ENCODE assay signal across 8 mouse cellular contexts in the genomic region with DNA sequence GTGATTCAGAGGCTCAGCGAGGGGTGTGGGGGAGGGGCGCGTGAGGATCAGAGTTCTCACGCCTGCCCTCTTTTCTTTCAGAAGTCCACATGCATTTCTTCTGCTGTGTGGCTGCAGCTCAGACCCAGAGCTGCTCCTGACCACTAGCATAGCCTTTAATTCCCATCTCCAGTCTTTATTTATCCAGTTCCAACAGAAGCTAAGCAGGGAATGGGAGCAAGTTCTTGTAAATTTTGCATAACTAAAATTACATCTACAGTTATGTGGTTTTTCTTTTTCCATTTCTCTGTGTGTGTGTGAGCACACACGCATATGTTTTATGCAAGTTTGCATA. TPM values are rescaled to one million over a fixed set of nuclear protein-coding genes. Genes with fewer than 3 reads are reported as not detected.
DNase-seq lines count a peak whose midpoint lies in the region; ATAC-seq lines count a peak whose summit lies in the region.

No protein-coding gene starts in this region.

- H3K9me3 ChIP-seq in neural tube, embryonic 11.5 days (ENCODE audit: control insufficient read depth, low read length) = no peaks in the 10 kb centered on the region
- H3K9me3 ChIP-seq in liver, embryonic 12.5 days (replicated peaks) = peaks cover 3% of the 10 kb centered on the region; the same call in 1 of the 2 replicates
- no peaks in the 10 kb centered on the region for H3K9me3 ChIP-seq in stomach, embryonic 16.5 days (replicated peaks; ENCODE audit: control insufficient read depth, low read length)

- peak; percentile 64; the same call in 1 of the 2 replicates for ATAC-seq in frontal cortex, adult (ENCODE audit: low TSS enrichment)
- no peak for ATAC-seq in neural tube, embryonic 11.5 days (ENCODE audit: insufficient read depth, low FRiP score, low TSS enrichment)
- ATAC-seq in liver, embryonic 12.5 days = no peak
- ATAC-seq in stomach, embryonic 16.5 days (ENCODE audit: insufficient read depth, low FRiP score) = no peak

- no peak overlapping the region for H3K27ac ChIP-seq in neural tube, embryonic 11.5 days (ENCODE audit: low read depth, low read length)
- no peak overlapping the region for H3K27ac ChIP-seq in liver, embryonic 12.5 days
- no peak overlapping the region for H3K27ac ChIP-seq in stomach, embryonic 16.5 days (ENCODE audit: low read length)

- H3K27me3 ChIP-seq in neural tube, embryonic 11.5 days (ENCODE audit: control insufficient read depth, insufficient read depth, low read length) = no peaks in the 10 kb centered on the region
- H3K27me3 ChIP-seq in liver, embryonic 12.5 days (replicated peaks) = 0 out of 2 replicates have a peak, but pooled peaks cover 12% of the 10 kb centered on the region
- no peaks in the 10 kb centered on the region for H3K27me3 ChIP-seq in stomach, embryonic 16.5 days (ENCODE audit: control insufficient read depth, insufficient read depth, low read length)

- 17% methylated on average over 5 of the region's 5 CpGs for WGBS in neural tube, embryonic 11.5 days
- 20% methylated on average over 5 of the region's 5 CpGs for WGBS in liver, embryonic 12.5 days (ENCODE audit: insufficient replicate concordance)
- WGBS in stomach, embryonic 16.5 days = 18% methylated on average over 5 of the region's 5 CpGs

- DNase-seq in frontal cortex, postnatal 14 days (ENCODE audit: low spot score in 2 of 2) = no peak
- no peak for DNase-seq in neural tube, embryonic 11.5 days (ENCODE audit: low spot score)
- no peak for DNase-seq in neural tube, embryonic 10.5 days (ENCODE audit: extremely low spot score, low spot score)
- no peak for DNase-seq in adrenal gland, adult 2 months
- DNase-seq in gastrocnemius, adult 18-20 months (ENCODE audit: low spot score) = no peak

- no peak overlapping the region for H3K9ac ChIP-seq in neural tube, embryonic 11.5 days (ENCODE audit: low read length)
- H3K9ac ChIP-seq in liver, embryonic 12.5 days = peak overlapping the region; percentile 36; the same call in 1 of the 2 replicates
- no peak overlapping the region; the same call in 1 of the 2 replicates for H3K9ac ChIP-seq in stomach, embryonic 16.5 days (ENCODE audit: low read length)

- no peaks in the 10 kb centered on the region for H3K36me3 ChIP-seq in neural tube, embryonic 11.5 days (ENCODE audit: control insufficient read depth, insufficient read depth, low read length)
- H3K36me3 ChIP-seq in liver, embryonic 12.5 days = no peaks in the 10 kb centered on the region
- no peaks in the 10 kb centered on the region for H3K36me3 ChIP-seq in stomach, embryonic 16.5 days (ENCODE audit: control insufficient read depth, insufficient read depth, low read length)

- peak overlapping the region; percentile 19; the same call in 1 of the 2 replicates for H3K4me2 ChIP-seq in neural tube, embryonic 11.5 days (ENCODE audit: low read depth)
- H3K4me2 ChIP-seq in liver, embryonic 12.5 days = peak overlapping the region; percentile 62
- H3K4me2 ChIP-seq in stomach, embryonic 16.5 days (ENCODE audit: low read depth, low read length) = peak overlapping the region; percentile 53

- H3K4me1 ChIP-seq in neural tube, embryonic 11.5 days (ENCODE audit: control insufficient read depth, insufficient read depth, low read length) = no peaks in the 10 kb centered on the region
- peaks cover 21% of the 10 kb centered on the region for H3K4me1 ChIP-seq in liver, embryonic 12.5 days
- peaks cover 2% of the 10 kb centered on the region; the same call in 1 of the 2 replicates for H3K4me1 ChIP-seq in stomach, embryonic 16.5 days (ENCODE audit: control insufficient read depth, insufficient read depth, low read length)

- no peak overlapping the region for H3K4me3 ChIP-seq in neural tube, embryonic 11.5 days (ENCODE audit: low read depth, low read length)
- H3K4me3 ChIP-seq in liver, embryonic 12.5 days = peak overlapping the region; percentile 38; the same call in 1 of the 2 replicates
- peak overlapping the region; percentile 38 for H3K4me3 ChIP-seq in stomach, embryonic 16.5 days (replicated peaks; ENCODE audit: low read length)

RNA-seq across cellular contexts. Expression of a gene that starts 26.0 kb away (rescaled TPM):
- polyA plus RNA-seq in neural tube, embryonic 11.5 days (2014; fragmentation: Nextera tagmentation; extraction: Ambion mirVana) = 8.0 and 8.3 TPM in 2 replicates
- polyA plus RNA-seq in liver, embryonic 12.5 days (2016; fragmentation: Nextera tagmentation; extraction: Ambion mirVana) = 3.0 and 4.2 TPM in 2 replicates
- polyA plus RNA-seq in stomach, embryonic 16.5 days (2015; fragmentation: Nextera tagmentation; extraction: Ambion mirVana) = 1.8 and 2.5 TPM in 2 replicates
- 1 to 10 TPM; 5.6 to 7.8 TPM for total RNA-seq in adrenal gland, adult 2 months (2021)
- polyA plus RNA-seq in adrenal gland, adult 2 months (2012; rRNA removed) = 3.1 and 3.4 TPM in 2 replicates
- total RNA-seq in gastrocnemius, adult 18-20 months (2021) = 1 to 10 TPM; 3.3 to 3.8 TPM
